Mouse (Mus musculus) liver, embryonic 14.5 days (tissue): ENCODE results near the gene Fbll1. TPM values are rescaled to one million over a fixed set of nuclear protein-coding genes. Genes with fewer than 3 reads are reported as not detected.

Source experiments
- ATAC-seq: fragments of 200-750 bp; cut with Nextera tagmentation; 2 replicates; pipeline ENCODE4 v1.8.0; 2017; ENCODE audit warnings: moderate number of reproducible peaks, mild to moderate bottlenecking, moderate library complexity; ENCODE audit not compliant: insufficient read depth
- DNase-seq, 3 experiments: peaks; one replicate each; pipeline ENCODE4 v3.0.0-alpha.2; 2012 to 2013; ENCODE audit warnings: low read depth in 3 of 3, low spot score in 3 of 3
- H3K27ac ChIP-seq: fragments of 300-500 bp; sonication (generic); 2 replicates; pipeline ENCODE4 v1.5.1; 2014; ENCODE audit warnings: moderate library complexity, mild to moderate bottlenecking, control low read depth, inconsistent platforms
- H3K27me3 ChIP-seq: fragments of 300-500 bp; sonication (generic); 2 replicates; pipeline ENCODE4 v1.6.1; 2014; ENCODE audit warnings: mild to moderate bottlenecking, low read length, moderate library complexity; ENCODE audit not compliant: control insufficient read depth, insufficient read depth
- H3K36me3 ChIP-seq: fragments of 300-500 bp; sonication (generic); replicated peaks from 2 replicates; pipeline ENCODE4 v1.6.1; 2014; ENCODE audit warnings: low read depth; ENCODE audit not compliant: control insufficient read depth, insufficient read depth
- H3K4me1 ChIP-seq, 2 experiments: fragments of 200-500 bp in 1 of 2; fragments of 300-500 bp in 1 of 2; sonication (generic) in 1 of 2; replicated peaks; 2 replicates each; pipeline ENCODE4 v1.6.1; 2012 to 2014; ENCODE audit warnings: antibody characterized with exemption in 1 of 2, inconsistent platforms in 1 of 2, low read length in 1 of 2; ENCODE audit not compliant: control insufficient read depth in 2 of 2, insufficient read depth in 2 of 2
- H3K4me2 ChIP-seq: fragments of 300-500 bp; sonication (generic); 2 replicates; pipeline ENCODE4 v1.6.1; 2014; ENCODE audit warnings: low read depth, mild to moderate bottlenecking, control low read depth, moderate library complexity
- H3K4me3 ChIP-seq, 2 experiments: fragments of 200-500 bp in 1 of 2; fragments of 300-500 bp in 1 of 2; sonication (generic) in 1 of 2; 2 replicates each; pipeline ENCODE4 v1.5.1; 2012 to 2014; ENCODE audit warnings: low read depth in 2 of 2, low read length in 2 of 2, mild to moderate bottlenecking in 2 of 2, control low read depth in 1 of 2, inconsistent platforms in 1 of 2, moderate library complexity in 1 of 2; ENCODE audit not compliant: insufficient read depth in 1 of 2
- H3K9ac ChIP-seq: fragments of 300-500 bp; sonication (generic); replicated peaks from 2 replicates; pipeline ENCODE4 v1.6.1; 2014; ENCODE audit warnings: mild to moderate bottlenecking, control low read depth, moderate library complexity
- H3K9me3 ChIP-seq: fragments of 300-500 bp; sonication (generic); 2 replicates; pipeline ENCODE4 v1.6.1; 2016; ENCODE audit warnings: low read length, mixed read lengths; ENCODE audit not compliant: control insufficient read depth
- CTCF ChIP-seq: IDR thresholded peaks from 2 replicates; pipeline ENCODE4 v1.5.1; 2016; ENCODE audit warnings: antibody characterized with exemption, low read depth, control low read depth
- EP300 ChIP-seq: IDR thresholded peaks from 2 replicates; pipeline ENCODE4 v1.6.1; 2016; ENCODE audit warnings: antibody characterized with exemption, low read depth
- WGBS: fragments of 180-500 bp; shearing (Covaris S2); extraction: QIAGEN DNeasy Blood & Tissue Kit; methylation state at CpG from one replicate; pipeline ENCODE4 v1.1.7; 2014; ENCODE audit not compliant: insufficient replicate concordance; 5-methylcytosine and 5-hydroxymethylcytosine counted together
- polyA plus RNA-seq, 2 experiments: library from polyadenylated mRNA; depleted of rRNA in 1 of 2; stranded (reverse) in 1 of 2; unstranded in 1 of 2; fragments of >200 nt; fragmentation: Nextera tagmentation in 1 of 2; extraction: Ambion mirVana in 1 of 2; gene quantifications; 2 replicates each; pipeline versions ENCODE4 v1.2.1 to v1.2.3; 2012 to 2014

The Fbll1 gene
- polyA plus RNA-seq, 2 experiments, result not detected

GRCm38 (mm10) chr11:35840282-35840681 lies 41.6 kb upstream of the Fbll1 start:
- Histone ChIP-seq H3K27me3 (no peaks in the 10 kb centered on the region), H3K36me3 (no peaks in the 10 kb centered on the region), H3K4me3 (no peak overlapping the region), H3K9me3 (no peaks in the 10 kb centered on the region), H3K27ac (no peak overlapping the region), H3K4me2 (no peak overlapping the region), H3K9ac (no peak overlapping the region), H3K4me1 (peaks cover 4 to 8% of the 10 kb centered on the region in 2 experiments; a peak in 3 of 4 replicates)
- DNase-seq (no peak), ATAC-seq (no peak)
- 63% methylated on average over 7 of the region's 7 CpGs for WGBS
- TF ChIP-seq CTCF, result peak; percentile 68
- TF ChIP-seq EP300, result no peak

GRCm38 (mm10) chr11:35838345-35839338 lies 40.0 kb upstream of the Fbll1 start:
- no peak for TF ChIP-seq EP300
- no peak for TF ChIP-seq CTCF
- no peak overlapping the region for H3K27ac ChIP-seq
- DNase-seq (peak; percentile 76 to 78 (median 78)), ATAC-seq (peak; percentile 81)
- peak overlapping the region; percentile 46 for H3K9ac ChIP-seq
- H3K36me3 ChIP-seq, result no peaks in the 10 kb centered on the region
- WGBS, result 21% methylated on average over 28 of the region's 28 CpGs
- peak overlapping the region; percentile 43 to 49 for H3K4me3 ChIP-seq
- H3K4me1 ChIP-seq, result peaks cover 4 to 8% of the 10 kb centered on the region in 2 experiments; a peak in 3 of 4 replicates
- H3K27me3 ChIP-seq, result no peaks in the 10 kb centered on the region
- no peaks in the 10 kb centered on the region for H3K9me3 ChIP-seq
- H3K4me2 ChIP-seq, result peak overlapping the region; percentile 79

GRCm38 (mm10) chr11:35837156-35838126 lies 38.8 kb upstream of the Fbll1 start:
- H3K9me3 ChIP-seq, result no peaks in the 10 kb centered on the region
- WGBS, result 56% methylated on average over 5 of the region's 5 CpGs
- ATAC-seq, result no peak
- H3K4me2 ChIP-seq, result peak overlapping the region; percentile 79
- DNase-seq, result no peak
- no peaks in the 10 kb centered on the region for H3K36me3 ChIP-seq
- peaks cover 11% of the 10 kb centered on the region in 2 experiments for H3K4me1 ChIP-seq
- peak overlapping the region in 1 of 2 experiments; percentile 5; a peak in 2 of 4 replicates for H3K4me3 ChIP-seq
- H3K27ac ChIP-seq, result no peak overlapping the region
- TF ChIP-seq EP300, result no peak
- TF ChIP-seq CTCF, result peak; percentile 15; the same call in 1 of the 2 replicates
- no peak overlapping the region for H3K9ac ChIP-seq
- H3K27me3 ChIP-seq, result no peaks in the 10 kb centered on the region

DNA sequence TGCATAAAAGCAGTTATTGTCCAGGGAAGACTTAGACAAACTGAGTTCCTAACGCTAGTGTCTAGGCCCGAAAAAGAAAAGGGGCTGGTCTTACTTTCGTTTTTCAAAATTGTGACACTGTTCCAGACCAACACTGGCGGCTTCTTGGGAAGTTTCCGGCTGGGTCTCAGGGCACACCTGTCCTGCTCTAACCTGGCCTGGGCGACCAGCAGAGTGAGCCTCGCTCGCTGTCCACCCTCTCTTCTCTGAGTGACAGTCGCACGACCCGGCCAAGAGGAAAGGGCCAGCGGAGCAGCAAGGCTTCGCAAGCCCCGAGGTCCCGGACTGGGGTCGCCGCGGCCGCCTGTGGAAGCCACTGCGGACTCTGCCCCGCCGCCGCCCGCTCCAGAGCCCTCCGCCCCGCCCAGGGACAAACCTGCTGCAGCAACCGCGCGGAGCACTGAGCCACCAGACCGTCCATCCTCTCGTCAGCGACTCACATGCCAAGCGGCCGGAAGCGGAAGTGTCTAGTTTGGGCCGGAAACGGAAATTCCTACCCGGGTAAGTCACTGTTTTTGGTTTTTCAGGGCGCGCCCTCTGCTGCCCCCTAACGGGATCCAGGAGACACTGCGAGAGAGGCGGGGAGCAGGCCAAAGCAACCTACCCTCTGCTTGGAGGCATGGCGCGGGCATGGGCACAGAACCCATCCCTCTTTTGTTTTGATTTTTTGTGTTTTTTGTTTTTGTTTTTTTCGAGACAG lies 35.5 kb upstream of the Fbll1 start, which contains the start of gene Rars:
Rars (minus strand) TSS at position 485 of the 739 bp plus-strand sequence.
- Histone ChIP-seq H3K4me3 (peak within 1 kb of the TSS; percentile 91 to 92), H3K27me3 (no peaks in the 10 kb centered on the region), H3K36me3 (peaks cover 11% of the 10 kb centered on the region; the same call in 1 of the 2 replicates), H3K4me2 (peak within 1 kb of the TSS; percentile 86), H3K9me3 (no peaks in the 10 kb centered on the region), H3K9ac (peak within 1 kb of the TSS; percentile 86), H3K4me1 (peaks cover 11% of the 10 kb centered on the region in 2 experiments), H3K27ac (peak within 1 kb of the TSS; percentile 5)
- WGBS, result 1% methylated on average over 43 of the region's 46 CpGs
- DNase-seq, result peak; percentile 89 to 92 (median 90)
- TF ChIP-seq CTCF (peak; percentile 96), EP300 (no peak)
- ATAC-seq, result peak; percentile 80
